Mouse (Mus musculus) C2C12 (cell line): ENCODE results near the gene Anapc5. TPM values are rescaled to one million over a fixed set of nuclear protein-coding genes. Genes with fewer than 3 reads are reported as not detected.

Experiments
- H3K27me3 ChIP-seq: one replicate; pipeline ENCODE4 v1.6.1; 2011; ENCODE audit not compliant: control insufficient read depth, insufficient read depth, insufficient read length
- H3K36me3 ChIP-seq: one replicate; pipeline ENCODE4 v1.6.1; 2011; ENCODE audit not compliant: control insufficient read depth, insufficient read depth
- H3K4me3 ChIP-seq: one replicate; pipeline ENCODE4 v1.5.1; 2011; ENCODE audit warnings: mild to moderate bottlenecking, control low read depth; ENCODE audit not compliant: poor library complexity, insufficient read depth, severe bottlenecking
- H3K79me2 ChIP-seq: one replicate; pipeline ENCODE4 v1.6.1; 2011; ENCODE audit not compliant: control insufficient read depth, insufficient read depth
- H3K79me3 ChIP-seq: one replicate; pipeline ENCODE4 v1.6.1; 2011; ENCODE audit warnings: low read depth, control low read depth
- H3ac ChIP-seq: one replicate; pipeline ENCODE3; 2011; ENCODE audit warnings: low read depth; ENCODE audit not compliant: control insufficient read depth, insufficient read length
- CEBPB ChIP-seq: IDR thresholded peaks from one replicate; pipeline ENCODE4 v1.6.1; 2011; ENCODE audit warnings: low read depth, mild to moderate bottlenecking, control low read depth, moderate library complexity
- CTCF ChIP-seq: IDR thresholded peaks from one replicate; pipeline ENCODE4 v1.5.1; 2011; ENCODE audit not compliant: control insufficient read depth, insufficient read depth, insufficient read length
- FOSL1 ChIP-seq: IDR thresholded peaks from one replicate; pipeline ENCODE4 v1.8.0; 2011; ENCODE audit warnings: mild to moderate bottlenecking, low read length; ENCODE audit not compliant: poor library complexity, insufficient read depth, severe bottlenecking
- MAX ChIP-seq: IDR thresholded peaks from one replicate; pipeline ENCODE4 v1.6.1; 2011; ENCODE audit warnings: mild to moderate bottlenecking, control low read depth
- MYOD1 ChIP-seq: IDR thresholded peaks from one replicate; pipeline ENCODE4 v1.6.1; 2011; ENCODE audit warnings: low read depth; ENCODE audit not compliant: control insufficient read depth, insufficient read length
- MYOG ChIP-seq: IDR thresholded peaks from one replicate; pipeline ENCODE4 v1.6.1; 2011; ENCODE audit not compliant: control insufficient read depth, insufficient read length; ENCODE audit errors: extremely low read depth
- USF1 ChIP-seq: IDR thresholded peaks from one replicate; pipeline ENCODE4 v1.6.1; 2011; ENCODE audit warnings: low read depth, mild to moderate bottlenecking, control low read depth, moderate library complexity
- long read RNA-seq, 2 experiments: library from polyadenylated mRNA; unstranded; transcript quantifications; one replicate each; pipeline ENCODE4 v2.0.0; 2019 to 2020
- polyA plus RNA-seq: library from polyadenylated mRNA; unstranded; fragments of >200 nt; fragmentation: generic; extraction: Trizol; gene quantifications from one replicate; pipeline ENCODE4 v1.2.1, GENCODE M21; 2012; ENCODE audit warnings: missing spikeins

The Anapc5 gene
- 223 TPM for polyA plus RNA-seq
- long read RNA-seq, experiment 1, transcript Anapc5-218 (17 exons, 2,404 nt) = minor isoform, 63 of 218 reads
- long read RNA-seq, experiment 1, transcript Anapc5-201 (17 exons, 2,760 nt) = major isoform, 85 of 218 reads
- long read RNA-seq, experiment 1, partial matches to known transcripts = 50 of 218 reads
- long read RNA-seq, experiment 1, other reads (novel, unspliced or antisense) = 15 of 218 reads
- long read RNA-seq, experiment 2, transcript Anapc5-218 (17 exons, 2,404 nt) = minor isoform, 458 of 1,986 reads
- long read RNA-seq, experiment 2, transcript Anapc5-205 (17 exons, 2,413 nt) = minor isoform, 31 of 1,986 reads
- long read RNA-seq, experiment 2, transcript Anapc5-201 (17 exons, 2,760 nt) = major isoform, 1,280 of 1,986 reads
- long read RNA-seq, experiment 2, transcript Anapc5-212 (17 exons, 2,413 nt) = minor isoform, 57 of 1,986 reads
- long read RNA-seq, experiment 2, partial matches to known transcripts = 19 of 1,986 reads
- long read RNA-seq, experiment 2, other reads (novel, unspliced or antisense) = 140 of 1,986 reads

DNA sequence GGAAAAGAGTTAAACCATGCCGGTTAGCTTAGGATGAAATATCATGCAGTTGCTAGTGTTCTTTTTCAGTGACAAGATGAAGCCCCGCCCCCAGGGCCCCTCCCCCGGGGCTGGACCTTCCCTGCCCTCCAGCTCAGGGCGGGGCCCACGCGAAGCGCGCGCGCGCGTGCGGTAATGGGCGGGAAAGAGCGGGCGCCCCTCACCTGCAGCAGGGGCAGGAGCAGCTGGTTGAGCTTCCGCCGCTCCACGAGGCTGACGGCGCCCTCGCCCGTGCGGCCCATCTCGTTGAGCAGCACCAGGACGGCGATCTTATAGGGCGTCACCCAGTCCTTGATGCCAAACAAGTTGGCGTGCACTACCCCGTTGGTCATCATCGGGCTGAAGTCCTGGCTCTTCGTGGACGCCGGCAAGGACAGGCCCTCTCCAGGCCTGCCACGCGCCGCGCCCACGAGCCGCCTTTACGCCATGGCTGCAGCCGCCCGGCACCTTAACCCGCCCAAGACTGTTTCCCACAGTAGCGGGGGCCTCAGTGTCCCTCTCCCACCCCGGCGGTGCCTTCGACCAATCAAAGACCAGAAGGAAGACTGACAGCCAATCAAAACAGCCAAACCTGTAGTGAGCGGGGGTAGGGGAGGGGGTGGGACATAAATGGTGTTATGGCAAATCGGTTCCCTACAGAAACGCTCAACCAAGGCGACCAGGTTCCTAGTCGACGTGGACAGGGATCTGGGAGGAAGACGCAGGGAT, at the start of gene Anapc5:
Gene Anapc5, minus strand, starts transcription at position 563 of the 747 bp plus-strand sequence.
- H3K36me3 ChIP-seq = peaks cover 37% of the 10 kb centered on the region
- no peaks in the 10 kb centered on the region for H3K27me3 ChIP-seq
- H3K79me3 ChIP-seq = peaks cover 13% of the 10 kb centered on the region
- H3K79me2 ChIP-seq = peaks cover 26% of the 10 kb centered on the region
- peak within 1 kb of the TSS; percentile 69 for H3K4me3 ChIP-seq
- TF ChIP-seq MAX (peak; percentile 75), CEBPB (no peak), MYOG (no peak), USF1 (no peak)
- peak within 1 kb of the TSS; percentile 78 for H3ac ChIP-seq

DNA sequence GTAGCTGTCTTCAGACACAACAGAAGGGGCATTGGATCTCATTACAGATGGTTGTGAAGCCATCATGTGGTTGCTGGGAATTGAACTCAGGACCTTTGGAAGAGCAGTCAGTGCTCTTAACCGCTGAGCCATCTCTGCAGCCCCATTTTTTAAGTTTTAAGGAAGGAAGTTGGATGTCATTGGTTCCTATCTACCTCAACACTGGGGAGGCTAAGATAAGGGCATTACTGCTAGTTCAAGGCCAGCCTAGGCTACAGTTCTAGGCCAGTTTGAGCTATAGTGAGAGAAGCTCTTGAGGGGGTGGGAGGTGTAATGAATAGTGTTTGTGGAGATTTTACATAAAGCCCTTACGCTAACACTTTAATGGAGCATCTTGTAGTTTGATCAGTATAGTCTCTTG, 41.9 kb upstream of the Anapc5 start:
- TF ChIP-seq USF1 = no peak
- TF ChIP-seq MYOD1 = no peak
- no peak for TF ChIP-seq CEBPB
- TF ChIP-seq MYOG = no peak
- TF ChIP-seq MAX = no peak
- TF ChIP-seq CTCF = no peak
- TF ChIP-seq FOSL1 = no peak
- H3K79me3 ChIP-seq = no peaks in the 10 kb centered on the region
- H3K4me3 ChIP-seq = no peak overlapping the region
- H3ac ChIP-seq = no peak overlapping the region
- peaks cover 51% of the 10 kb centered on the region for H3K36me3 ChIP-seq
- H3K79me2 ChIP-seq = no peaks in the 10 kb centered on the region
- no peaks in the 10 kb centered on the region for H3K27me3 ChIP-seq

- TF ChIP-seq MAX = no peak
- TF ChIP-seq USF1 = no peak
- TF ChIP-seq MYOG = no peak
- no peak for TF ChIP-seq CTCF
- TF ChIP-seq CEBPB = no peak
- no peak for TF ChIP-seq MYOD1
- no peak for TF ChIP-seq FOSL1
- Histone ChIP-seq H3K79me3 (peaks cover 3% of the 10 kb centered on the region), H3K27me3 (no peaks in the 10 kb centered on the region), H3K4me3 (no peak overlapping the region), H3K36me3 (no peaks in the 10 kb centered on the region), H3ac (no peak overlapping the region), H3K79me2 (peaks cover 8% of the 10 kb centered on the region)
Measured at GRCm38 (mm10) chr5:122855858-122856257, 34.7 kb upstream of the Anapc5 start.

DNA sequence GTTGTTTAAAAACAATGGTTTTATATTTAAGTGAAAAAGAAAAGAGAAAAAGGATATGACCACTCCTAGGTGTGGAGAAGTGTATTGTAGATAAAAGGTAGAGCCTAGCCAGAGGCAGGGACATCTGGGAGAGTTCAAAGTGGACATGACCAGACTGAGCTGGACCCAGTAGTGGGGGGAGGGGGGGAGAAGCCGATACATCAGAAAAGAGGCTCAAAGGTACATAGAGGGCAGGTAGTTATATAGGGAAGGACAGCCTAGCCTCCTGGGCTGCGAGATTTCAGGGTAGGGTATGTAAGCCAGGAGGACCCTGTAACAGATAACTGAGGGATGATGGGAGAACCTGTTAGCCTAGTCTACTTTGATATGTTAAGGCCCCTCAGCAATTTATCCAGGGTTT, 31.5 kb upstream of the Anapc5 start:
- TF ChIP-seq CTCF = no peak
- TF ChIP-seq MYOD1 = no peak
- TF ChIP-seq MAX = no peak
- no peak for TF ChIP-seq MYOG
- no peak for TF ChIP-seq CEBPB
- no peak for TF ChIP-seq FOSL1
- TF ChIP-seq USF1 = no peak
- Histone ChIP-seq H3K27me3 (no peaks in the 10 kb centered on the region), H3K79me2 (peaks cover 16% of the 10 kb centered on the region)

DNA sequence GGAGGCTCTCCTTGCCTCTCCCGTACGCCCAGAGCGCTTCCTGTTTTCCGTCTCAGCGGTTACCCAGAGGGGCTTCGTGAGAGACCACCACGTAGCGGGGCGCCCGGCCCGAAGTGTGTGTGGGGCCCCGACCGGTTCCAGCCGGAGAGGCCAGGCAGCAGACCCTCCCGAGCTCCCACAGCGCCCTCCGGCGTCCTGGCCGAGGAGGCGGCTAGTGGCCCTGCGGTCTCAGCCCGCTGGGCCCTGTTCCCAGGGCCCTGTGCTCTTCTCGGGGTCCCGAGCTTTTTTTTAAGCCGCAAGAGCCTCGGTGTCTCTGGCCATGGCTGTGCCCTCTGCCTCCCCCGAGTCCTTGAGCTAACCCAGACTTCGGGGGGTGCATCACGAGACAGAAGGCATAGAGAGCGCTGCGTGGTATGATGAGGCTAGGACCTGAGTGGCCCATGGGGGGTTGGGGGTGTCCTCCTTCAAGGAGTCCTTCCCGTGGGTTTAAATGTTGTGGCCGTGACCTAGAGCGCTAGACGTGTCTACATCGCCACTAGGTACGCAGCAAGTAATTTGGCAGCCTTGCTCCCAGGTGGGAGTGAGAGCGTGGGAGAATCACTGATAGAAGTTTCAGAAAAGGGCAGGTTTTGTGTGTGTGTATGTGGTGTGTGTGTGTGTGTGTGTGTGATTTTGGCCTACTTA, 29.3 kb upstream of the Anapc5 start:
- peaks cover 5% of the 10 kb centered on the region for H3K79me3 ChIP-seq
- H3K4me3 ChIP-seq = peak overlapping the region; percentile 85
- no peak for TF ChIP-seq MYOD1
- TF ChIP-seq CEBPB = no peak
- peak; percentile 28 for TF ChIP-seq CTCF
- no peak for TF ChIP-seq USF1
- TF ChIP-seq FOSL1 = no peak
- no peaks in the 10 kb centered on the region for H3K36me3 ChIP-seq
- peaks cover 16% of the 10 kb centered on the region for H3K79me2 ChIP-seq
- peak overlapping the region; percentile 92 for H3ac ChIP-seq
- H3K27me3 ChIP-seq = no peaks in the 10 kb centered on the region

More for the DNA sequence above, 31.5 kb upstream of the Anapc5 start:
- Histone ChIP-seq H3K36me3 (no peaks in the 10 kb centered on the region), H3K4me3 (no peak overlapping the region), H3ac (no peak overlapping the region), H3K79me3 (peaks cover 5% of the 10 kb centered on the region)
